Mouse (Mus musculus) effector memory CD4-positive, alpha-beta T cell, adult 5 months (primary cell): Measurements from ENCODE around the gene Gm8104. TPM values are rescaled to one million over a fixed set of nuclear protein-coding genes. Genes with fewer than 3 reads are reported as not detected.

Experiments used
- polyA plus RNA-seq: library from polyadenylated mRNA; unstranded; fragments of 100-300 nt; shearing (Covaris generic); gene quantifications from one replicate; pipeline ENCODE4 v1.2.1, GENCODE M21; 2017

Gene Gm8104
- not detected for polyA plus RNA-seq

GRCm38 (mm10) chr14:43100301-43100700, at the start of gene Gm8104:
Gm8104 (plus strand) TSS chr14:43100601.

GRCm38 (mm10) chr14:43076543-43076942, 23.9 kb upstream of the Gm8104 start, which contains the start of gene Gm8094:
Gm8094 (minus strand) TSS chr14:43076643.

Other genes starting within 250 kb of the Gm8104 start
- not detected for gene Gm21977, start 247.1 kb upstream of the Gm8104 start, polyA plus RNA-seq
- gene Gm8082, start 107.0 kb upstream of the Gm8104 start, polyA plus RNA-seq, result not detected
- not detected for gene Gm10376, start 85.0 kb upstream of the Gm8104 start, polyA plus RNA-seq
- gene Gm8094, start 24.0 kb upstream of the Gm8104 start, polyA plus RNA-seq, result 0.55 TPM
- not detected for gene Gm7233, start 79.3 kb downstream of the Gm8104 start, polyA plus RNA-seq
- not detected for gene Gm8122, start 134.7 kb downstream of the Gm8104 start, polyA plus RNA-seq
- gene Gm8126, start 158.0 kb downstream of the Gm8104 start, polyA plus RNA-seq, result 0.29 TPM
- gene Gm9732, start 174.4 kb downstream of the Gm8104 start, polyA plus RNA-seq, result 0.31 TPM
- not detected for gene Gm8127, start 193.2 kb downstream of the Gm8104 start, polyA plus RNA-seq
- not detected for gene 1700001F09Rik, start 247.2 kb downstream of the Gm8104 start, polyA plus RNA-seq